Mouse (Mus musculus) ES-E14 (cell line): ENCODE measurements around the gene Ptpra.

Experiments used
- CHD2 ChIP-seq: IDR thresholded peaks from 2 replicates; pipeline ENCODE4 v1.6.1; 2014; ENCODE audit warnings: mild to moderate bottlenecking, low read depth, low read length, inconsistent platforms
- ZC3H11A ChIP-seq: IDR thresholded peaks from 2 replicates; pipeline ENCODE4 v1.6.1; 2012; ENCODE audit warnings: low read depth, mild to moderate bottlenecking, inconsistent platforms, low read length, borderline replicate concordance
- ZNF384 ChIP-seq: IDR thresholded peaks from 2 replicates; pipeline ENCODE4 v1.6.1; 2012; ENCODE audit warnings: low read depth, low read length, inconsistent platforms

DNA sequence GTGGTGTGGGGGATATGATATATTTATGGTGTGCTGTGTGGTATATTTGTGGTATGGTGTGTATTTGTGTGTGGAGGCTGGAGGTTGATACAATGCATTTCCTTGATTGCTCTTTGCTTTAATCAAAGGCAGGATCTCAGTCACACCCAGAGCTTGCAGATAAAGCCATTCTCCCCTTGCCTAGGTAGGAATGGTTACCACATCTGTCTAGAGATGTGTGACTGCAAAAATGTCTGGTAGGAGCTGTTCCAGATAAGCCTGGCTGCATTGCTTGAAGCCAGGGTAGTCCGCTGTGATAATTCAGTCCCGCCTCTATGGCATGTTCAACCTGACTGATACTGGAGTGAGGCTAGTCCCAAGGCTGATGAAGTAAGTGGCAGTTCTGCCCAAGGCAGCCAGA, 19.9 kb downstream of the Ptpra start:
- TF ChIP-seq ZC3H11A (no peak), CHD2 (no peak), ZNF384 (no peak)
